Mouse (Mus musculus): ENCODE measurements around the gene Ormdl3. TPM values are rescaled to one million over a fixed set of nuclear protein-coding genes. Genes with fewer than 3 reads are reported as not detected.

Gene Ormdl3
- polyA plus RNA-seq, 1 experiment from 2014 or later: 14.5 TPM

DNA sequence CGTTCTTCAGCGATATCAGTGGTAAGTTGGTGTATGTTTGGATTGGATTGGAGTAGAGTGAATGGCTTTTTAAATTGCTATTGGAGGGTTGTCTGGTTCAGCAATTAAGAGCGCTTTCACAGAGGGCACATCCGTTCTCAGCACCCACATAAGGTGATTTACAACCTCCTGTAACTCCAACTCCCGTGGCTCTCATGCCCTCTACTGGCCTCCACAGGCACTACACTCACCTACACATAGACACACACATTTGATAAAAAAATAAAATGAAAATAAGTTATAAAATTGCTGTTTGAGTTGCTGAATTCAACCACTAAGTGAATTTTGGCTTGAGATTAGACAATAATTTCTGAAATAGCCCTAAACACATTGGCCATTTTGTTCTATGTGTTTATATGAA, 46.8 kb downstream of the Ormdl3 start:
- H3K36me3 ChIP-seq (ENCODE audit: control insufficient read depth, insufficient read depth, low read length): no peaks in the 10 kb centered on the region
- H3K9ac ChIP-seq (ENCODE audit: low read length): no peak overlapping the region
- H3K27me3 ChIP-seq (ENCODE audit: control insufficient read depth, insufficient read depth, low read length): peaks cover 20% of the 10 kb centered on the region
- H3K9me3 ChIP-seq (ENCODE audit: control insufficient read depth, low read length): no peaks in the 10 kb centered on the region
- H3K4me1 ChIP-seq (ENCODE audit: control insufficient read depth, insufficient read depth, low read length): no peaks in the 10 kb centered on the region
- no peak overlapping the region for H3K4me2 ChIP-seq (ENCODE audit: low read depth)
- ATAC-seq (ENCODE audit: insufficient read depth, low FRiP score, low TSS enrichment) (no peak), DNase-seq (ENCODE audit: low spot score) (no peak)
- H3K27ac ChIP-seq (ENCODE audit: low read depth, low read length): no peak overlapping the region
- no peak overlapping the region for H3K4me3 ChIP-seq (ENCODE audit: low read depth, low read length)
- 83% methylated on average over 5 of the region's 5 CpGs for WGBS

DNA sequence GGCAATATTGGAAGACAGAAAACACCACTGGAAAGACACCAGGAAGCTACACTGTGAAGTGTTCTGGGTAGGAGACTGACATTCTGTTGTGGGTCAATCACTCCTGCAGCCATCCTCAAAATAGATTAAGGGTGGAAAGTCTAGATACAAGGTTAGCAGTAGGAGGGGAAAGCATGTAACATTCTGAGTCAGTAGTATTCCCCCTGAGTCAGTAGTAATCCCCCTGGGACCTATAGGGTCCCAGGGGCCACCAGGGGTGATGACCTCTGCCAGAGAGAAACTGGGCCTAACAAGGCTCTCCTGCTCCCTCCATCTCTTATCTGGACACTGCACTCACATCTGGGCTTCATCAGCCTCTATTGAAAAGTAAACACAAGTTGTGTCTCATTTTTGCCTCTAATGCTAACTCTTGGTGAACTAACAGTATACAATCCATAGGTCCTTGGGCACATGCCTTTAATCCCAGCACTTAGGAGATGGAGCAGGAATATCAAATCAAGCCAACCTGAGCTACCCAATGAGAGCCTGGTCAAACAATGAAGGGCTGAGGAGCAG, 49.6 kb downstream of the Ormdl3 start:
- Histone ChIP-seq H3K9me3 (ENCODE audit: control insufficient read depth, low read length) (no peaks in the 10 kb centered on the region), H3K9ac (ENCODE audit: low read length) (no peak overlapping the region), H3K4me1 (ENCODE audit: control insufficient read depth, insufficient read depth, low read length) (no peaks in the 10 kb centered on the region), H3K4me3 (ENCODE audit: low read depth, low read length) (no peak overlapping the region), H3K36me3 (ENCODE audit: control insufficient read depth, insufficient read depth, low read length) (no peaks in the 10 kb centered on the region), H3K27me3 (ENCODE audit: control insufficient read depth, insufficient read depth, low read length) (peaks cover 8% of the 10 kb centered on the region), H3K4me2 (ENCODE audit: low read depth) (no peak overlapping the region), H3K27ac (ENCODE audit: low read depth, low read length) (no peak overlapping the region)
- DNase-seq (ENCODE audit: low spot score): no peak
- ATAC-seq (ENCODE audit: insufficient read depth, low FRiP score, low TSS enrichment): no peak

Other genes with a start within 250 kb of the Ormdl3 start
- 0.15 TPM in 1 of 2 replicates, not detected in the other for gene Ppp1r1b, start 239.0 kb downstream of the Ormdl3 start, polyA plus RNA-seq (2014; fragmentation: Nextera tagmentation; extraction: Ambion mirVana)
- 39.7 and 45.6 TPM in 2 replicates for gene Stard3, start 229.0 kb downstream of the Ormdl3 start, polyA plus RNA-seq (2014; fragmentation: Nextera tagmentation; extraction: Ambion mirVana)
- 3.1 and 3.9 TPM in 2 replicates for gene Tcap, start 203.6 kb downstream of the Ormdl3 start, polyA plus RNA-seq (2014; fragmentation: Nextera tagmentation; extraction: Ambion mirVana)
- 0.40 and 0.91 TPM in 2 replicates for gene Pnmt, start 200.9 kb downstream of the Ormdl3 start, polyA plus RNA-seq (2014; fragmentation: Nextera tagmentation; extraction: Ambion mirVana)
- gene Pgap3, start 186.9 kb downstream of the Ormdl3 start, polyA plus RNA-seq (2014; fragmentation: Nextera tagmentation; extraction: Ambion mirVana): 6.7 and 7.2 TPM in 2 replicates
- 22.3 and 24.5 TPM in 2 replicates for gene Erbb2, start 174.9 kb downstream of the Ormdl3 start, polyA plus RNA-seq (2014; fragmentation: Nextera tagmentation; extraction: Ambion mirVana)
- 133 and 151 TPM in 2 replicates for gene Mien1, start 148.4 kb downstream of the Ormdl3 start, polyA plus RNA-seq (2014; fragmentation: Nextera tagmentation; extraction: Ambion mirVana)
- 1.4 and 1.9 TPM in 2 replicates for gene Grb7, start 141.0 kb downstream of the Ormdl3 start, polyA plus RNA-seq (2014; fragmentation: Nextera tagmentation; extraction: Ambion mirVana)
- gene Ikzf3, start 41.3 kb downstream of the Ormdl3 start, polyA plus RNA-seq (2014; fragmentation: Nextera tagmentation; extraction: Ambion mirVana): not detected in 2 replicates
- 0.16 TPM in 1 of 2 replicates, not detected in the other for gene Zpbp2, start 36.3 kb downstream of the Ormdl3 start, polyA plus RNA-seq (2014; fragmentation: Nextera tagmentation; extraction: Ambion mirVana)
- not detected in 2 replicates for gene Lrrc3c, start 10.9 kb upstream of the Ormdl3 start, polyA plus RNA-seq (2014; fragmentation: Nextera tagmentation; extraction: Ambion mirVana)
- gene Gm12355, start 38.3 kb upstream of the Ormdl3 start, polyA plus RNA-seq (2014; fragmentation: Nextera tagmentation; extraction: Ambion mirVana): 0.64 and 1.5 TPM in 2 replicates
- not detected in 2 replicates for gene Gsdma3, start 39.0 kb upstream of the Ormdl3 start, polyA plus RNA-seq (2014; fragmentation: Nextera tagmentation; extraction: Ambion mirVana)
- 0.17 TPM in 1 of 2 replicates, not detected in the other for gene Gsdma2, start 59.4 kb upstream of the Ormdl3 start, polyA plus RNA-seq (2014; fragmentation: Nextera tagmentation; extraction: Ambion mirVana)
- not detected in 2 replicates for gene Gsdma, start 77.0 kb upstream of the Ormdl3 start, polyA plus RNA-seq (2014; fragmentation: Nextera tagmentation; extraction: Ambion mirVana)
- 172 TPM in 2 replicates for gene Psmd3, start 95.2 kb upstream of the Ormdl3 start, polyA plus RNA-seq (2014; fragmentation: Nextera tagmentation; extraction: Ambion mirVana)
- gene Csf3, start 113.9 kb upstream of the Ormdl3 start, polyA plus RNA-seq (2014; fragmentation: Nextera tagmentation; extraction: Ambion mirVana): not detected in 2 replicates
- 67.6 and 74.5 TPM in 2 replicates for gene Med24, start 142.1 kb upstream of the Ormdl3 start, polyA plus RNA-seq (2014; fragmentation: Nextera tagmentation; extraction: Ambion mirVana)
- gene Thra, start 153.3 kb upstream of the Ormdl3 start, polyA plus RNA-seq (2014; fragmentation: Nextera tagmentation; extraction: Ambion mirVana): 32.0 and 34.7 TPM in 2 replicates
- 1.5 and 1.9 TPM in 2 replicates for gene Nr1d1, start 188.0 kb upstream of the Ormdl3 start, polyA plus RNA-seq (2014; fragmentation: Nextera tagmentation; extraction: Ambion mirVana)
- 24.1 and 24.2 TPM in 2 replicates for gene Msl1, start 208.1 kb upstream of the Ormdl3 start, polyA plus RNA-seq (2014; fragmentation: Nextera tagmentation; extraction: Ambion mirVana)
- gene Casc3, start 217.5 kb upstream of the Ormdl3 start, polyA plus RNA-seq (2014; fragmentation: Nextera tagmentation; extraction: Ambion mirVana): 55.4 and 59.4 TPM in 2 replicates
- 2.3 and 2.8 TPM in 2 replicates for gene Rapgefl1, start 249.4 kb upstream of the Ormdl3 start, polyA plus RNA-seq (2014; fragmentation: Nextera tagmentation; extraction: Ambion mirVana)

Measured in neural tube, embryonic 11.5 days (tissue).